Mouse (Mus musculus) small intestine, adult 2 months (tissue): ENCODE measurements at regions not wholly inside any gene's neighbourhood (a gene's known extent, or its start where the extent isn't known, plus 50 kb on each side); places are given as distances from the start of the nearest gene placed in this dataset.

Experiments used
- H3K27ac ChIP-seq: fragments of 200-500 bp; 2 replicates; pipeline ENCODE4 v1.5.1; 2012; ENCODE audit warnings: low read depth, low read length, control low read depth, inconsistent platforms; ENCODE audit not compliant: insufficient read depth
- H3K27me3 ChIP-seq: fragments of 200-500 bp; 2 replicates; pipeline ENCODE4 v1.6.1; 2012; ENCODE audit warnings: mild to moderate bottlenecking, moderate library complexity, low read length, inconsistent platforms; ENCODE audit not compliant: control insufficient read depth, insufficient read depth
- H3K36me3 ChIP-seq: fragments of 200-500 bp; 2 replicates; pipeline ENCODE4 v1.6.1; 2012; ENCODE audit warnings: mild to moderate bottlenecking, low read length, control low read depth, inconsistent platforms; ENCODE audit not compliant: control insufficient read depth, insufficient read depth
- H3K4me1 ChIP-seq: fragments of 200-500 bp; 2 replicates; pipeline ENCODE4 v1.6.1; 2012; ENCODE audit warnings: low read length, inconsistent platforms, mixed read lengths; ENCODE audit not compliant: control insufficient read depth, insufficient read depth, insufficient read length
- H3K4me3 ChIP-seq: fragments of 200-500 bp; 2 replicates; pipeline ENCODE4 v1.5.1; 2012; ENCODE audit warnings: low read depth, mild to moderate bottlenecking, control low read depth, inconsistent platforms, low read length, moderate library complexity
- CTCF ChIP-seq: fragments of 200-500 bp; IDR thresholded peaks from 2 replicates; pipeline ENCODE4 v1.5.1; 2012; ENCODE audit warnings: low read depth, mild to moderate bottlenecking, control low read depth, inconsistent platforms, low read length, moderate library complexity, mixed read lengths; ENCODE audit not compliant: insufficient replicate concordance, insufficient read length; ENCODE audit errors: extremely low read depth
- POLR2A ChIP-seq: fragments of 200-500 bp; IDR thresholded peaks from 2 replicates; pipeline ENCODE4 v1.6.1; 2012; ENCODE audit warnings: low read depth, mild to moderate bottlenecking, control low read depth, inconsistent platforms, low read length, moderate library complexity
- WGBS: fragments of 180-500 bp; shearing (Covaris S2); methylation state at CpG from one replicate; pipeline ENCODE4 v1.1.7; 2018; 5-methylcytosine and 5-hydroxymethylcytosine counted together

DNA sequence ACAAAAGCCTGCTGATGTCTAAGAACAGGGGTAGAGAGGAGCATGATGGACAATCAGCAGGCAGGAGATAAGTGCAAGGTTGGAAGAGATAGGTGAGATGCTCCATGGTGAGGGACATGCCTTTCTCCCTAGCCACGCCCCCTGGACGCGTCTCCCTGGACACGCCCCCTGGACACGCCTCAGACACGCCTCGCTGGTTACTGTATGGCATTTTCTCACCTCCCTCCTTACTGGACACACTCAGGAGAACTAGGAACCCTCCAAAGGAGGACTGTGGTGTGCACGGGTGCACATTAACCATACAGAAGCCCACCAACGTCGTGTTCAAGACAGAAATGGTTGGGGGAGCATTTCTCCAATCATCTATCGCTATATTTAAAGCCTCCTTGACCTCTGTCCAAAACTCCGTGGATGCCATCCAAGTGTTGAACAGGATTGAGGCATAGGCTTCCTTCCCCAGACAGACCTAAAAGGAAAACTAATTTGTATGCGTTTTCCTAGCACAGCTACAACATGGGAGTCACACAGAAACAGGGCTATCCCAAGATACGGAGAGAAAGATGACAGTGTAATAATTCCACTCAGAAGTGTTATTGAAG is 168.4 kb upstream of the Fam19a5 start:
- TF ChIP-seq CTCF (no peak), POLR2A (no peak)

DNA sequence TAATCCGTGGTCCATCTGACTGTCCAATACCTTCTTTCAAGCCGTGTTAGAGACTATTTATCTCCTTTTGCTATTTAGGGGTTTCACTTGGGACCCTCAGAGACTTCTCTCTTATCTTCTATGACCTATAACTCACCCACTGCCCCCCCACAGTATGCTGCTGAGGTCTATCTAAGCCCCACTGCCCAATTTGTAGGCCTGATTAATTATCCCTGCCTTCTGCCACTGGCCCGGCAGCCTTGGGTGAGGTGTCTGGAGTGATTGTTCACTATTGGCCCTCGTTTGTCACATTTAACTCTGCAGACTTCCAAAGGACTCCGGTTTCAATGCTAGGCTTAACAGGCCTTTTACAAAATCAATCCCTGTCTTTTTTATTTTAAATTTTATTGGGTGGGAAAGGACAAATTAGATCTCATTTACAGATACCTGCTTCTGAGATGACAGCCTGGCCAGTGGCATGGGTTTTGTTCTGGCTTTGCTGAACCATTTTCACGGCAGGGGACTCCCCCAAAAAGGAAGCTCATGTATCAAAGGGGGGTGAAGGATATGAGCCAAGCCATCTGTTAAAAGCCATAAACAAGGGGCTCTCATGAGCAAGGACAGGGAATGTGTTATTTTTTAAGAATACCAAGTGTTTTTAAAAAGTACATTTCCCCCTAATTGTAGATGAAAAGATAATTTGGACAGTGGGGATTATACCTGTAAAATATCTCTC is 160.4 kb upstream of the Fam19a5 start:
- WGBS = 64% methylated on average over 6 of the region's 6 CpGs

More for the DNA sequence above, 168.4 kb upstream of the Fam19a5 start:
- Histone ChIP-seq H3K4me3 (no peak overlapping the region), H3K4me1 (no peaks in the 10 kb centered on the region), H3K27ac (no peak overlapping the region), H3K27me3 (no peaks in the 10 kb centered on the region), H3K36me3 (no peaks in the 10 kb centered on the region)
- 72% methylated on average over 14 of the region's 14 CpGs for WGBS

DNA sequence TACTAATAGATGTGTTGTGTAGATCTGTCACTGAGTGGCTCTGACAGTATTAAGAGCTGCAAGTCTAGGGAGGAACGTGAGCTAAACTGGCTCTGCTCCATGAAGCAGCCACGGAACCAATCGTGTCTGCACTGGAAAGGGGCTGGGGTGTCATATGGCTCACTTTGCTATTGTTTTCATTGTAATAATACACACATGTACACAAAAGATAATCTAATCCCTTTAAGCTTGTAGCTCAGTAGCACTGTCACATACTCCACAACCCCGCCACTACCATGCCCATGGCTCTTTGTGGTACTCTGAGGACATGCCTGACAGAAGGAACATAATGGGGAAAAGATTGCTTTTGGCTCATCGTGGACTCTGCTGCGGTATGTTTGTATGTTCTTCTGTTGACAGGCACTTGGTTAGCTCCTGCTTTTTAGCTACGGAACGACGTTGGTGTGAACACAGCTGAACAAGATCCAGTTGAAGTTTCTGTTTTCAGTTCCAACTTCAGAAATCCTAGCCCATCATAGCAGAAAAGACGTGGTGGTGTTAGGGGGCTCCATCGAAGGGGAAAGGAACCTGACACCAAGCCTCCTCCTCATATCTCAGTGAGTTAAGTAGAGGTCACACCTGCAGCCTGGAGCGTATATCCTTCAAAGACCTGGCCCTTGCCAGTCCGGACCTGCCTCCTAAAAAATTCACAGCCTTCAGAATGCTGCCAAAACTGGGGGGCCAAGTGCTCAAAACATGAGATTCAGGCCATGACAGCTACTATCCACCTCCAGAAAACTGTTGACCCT is 159.6 kb upstream of the Fam19a5 start:
- H3K27ac ChIP-seq = no peak overlapping the region
- H3K4me3 ChIP-seq = no peak overlapping the region
- H3K4me1 ChIP-seq = no peaks in the 10 kb centered on the region
- WGBS = 77% methylated on average over 13 of the region's 13 CpGs
- no peak for TF ChIP-seq POLR2A
- TF ChIP-seq CTCF = no peak
- no peaks in the 10 kb centered on the region for H3K27me3 ChIP-seq
- H3K36me3 ChIP-seq = no peaks in the 10 kb centered on the region

More for the DNA sequence above, 160.4 kb upstream of the Fam19a5 start:
- Histone ChIP-seq H3K4me1 (no peaks in the 10 kb centered on the region), H3K27ac (no peak overlapping the region), H3K4me3 (no peak overlapping the region), H3K27me3 (no peaks in the 10 kb centered on the region), H3K36me3 (no peaks in the 10 kb centered on the region)
- TF ChIP-seq CTCF = no peak
- TF ChIP-seq POLR2A = no peak

DNA sequence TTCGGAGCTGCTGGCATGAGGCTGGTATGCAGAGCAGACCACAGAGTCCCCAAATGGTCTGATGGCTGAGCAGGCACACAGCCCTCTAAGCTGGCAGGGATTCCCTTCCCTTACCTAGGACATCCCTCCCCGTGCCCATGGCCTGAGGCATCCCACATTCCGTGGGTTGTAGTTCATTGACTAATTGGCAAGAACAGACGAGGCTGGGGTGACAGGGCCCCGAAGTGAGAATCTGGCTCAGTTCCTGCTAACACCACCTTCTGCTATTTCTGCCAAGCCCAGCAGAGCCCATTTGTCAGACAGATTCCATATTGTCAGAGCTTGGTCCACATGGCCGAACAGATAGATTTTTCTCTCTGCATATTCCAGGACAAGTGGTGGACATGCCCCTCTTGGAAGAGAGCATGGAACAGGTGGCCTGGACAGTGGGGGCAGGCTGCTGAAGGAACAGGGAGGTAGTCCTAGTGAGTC is 157.6 kb upstream of the Fam19a5 start:
- no peak for TF ChIP-seq POLR2A
- no peak for TF ChIP-seq CTCF
- Histone ChIP-seq H3K27ac (no peak overlapping the region), H3K27me3 (no peaks in the 10 kb centered on the region), H3K4me1 (no peaks in the 10 kb centered on the region), H3K4me3 (no peak overlapping the region), H3K36me3 (no peaks in the 10 kb centered on the region)
- WGBS = 84% methylated on average over 6 of the region's 6 CpGs

DNA sequence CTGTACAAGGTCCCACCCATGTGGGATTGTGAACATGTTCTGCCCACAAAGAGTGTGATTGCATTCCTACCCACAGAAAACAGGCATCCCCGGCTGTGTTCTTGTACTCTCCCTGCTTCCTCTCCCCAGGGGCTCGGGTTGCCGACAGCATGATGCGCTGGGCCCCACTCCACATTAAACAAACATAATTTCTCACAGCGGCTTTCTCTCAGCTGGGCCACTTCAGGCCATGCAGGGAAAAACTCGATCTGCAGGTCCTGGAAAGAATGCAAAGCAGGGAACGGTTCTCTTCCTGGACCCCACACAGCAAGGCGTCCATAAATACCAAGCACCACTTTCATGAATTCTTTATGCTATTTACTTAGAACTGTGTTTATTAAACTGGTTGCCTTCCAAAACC is 152.7 kb upstream of the Fam19a5 start:
- WGBS = 16% methylated on average over 8 of the region's 8 CpGs
- Histone ChIP-seq H3K27ac (no peak overlapping the region), H3K36me3 (no peaks in the 10 kb centered on the region)

DNA sequence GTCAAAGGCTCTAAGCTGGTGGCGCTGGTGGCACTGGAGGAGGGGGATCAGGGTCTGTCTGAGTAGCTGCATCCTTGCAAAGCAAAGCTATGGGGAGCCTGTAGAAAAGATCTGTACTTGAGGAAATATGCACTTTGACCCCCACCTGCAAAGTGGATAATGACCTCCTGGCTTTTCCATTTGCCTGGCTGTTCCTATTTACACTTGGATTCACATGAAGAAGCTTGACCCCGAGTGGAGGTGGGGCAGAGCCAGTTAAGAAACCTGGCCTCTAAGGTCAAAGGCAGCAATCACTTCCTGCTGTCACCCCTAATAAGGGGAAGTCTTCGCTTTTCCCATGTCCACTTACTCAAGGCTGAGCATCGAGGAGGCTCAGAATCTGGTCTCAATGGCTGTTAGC is 145.7 kb upstream of the Fam19a5 start:
- H3K4me1 ChIP-seq = no peaks in the 10 kb centered on the region
- H3K4me3 ChIP-seq = no peak overlapping the region
- H3K27ac ChIP-seq = no peak overlapping the region
- H3K36me3 ChIP-seq = no peaks in the 10 kb centered on the region
- no peak for TF ChIP-seq CTCF
- no peak for TF ChIP-seq POLR2A
- no peaks in the 10 kb centered on the region for H3K27me3 ChIP-seq
- 58% methylated on average over 4 of the region's 4 CpGs for WGBS

More for the DNA sequence above, 152.7 kb upstream of the Fam19a5 start:
- no peak overlapping the region for H3K4me3 ChIP-seq
- TF ChIP-seq POLR2A (no peak), CTCF (no peak)
- H3K4me1 ChIP-seq = no peaks in the 10 kb centered on the region
- no peaks in the 10 kb centered on the region for H3K27me3 ChIP-seq

DNA sequence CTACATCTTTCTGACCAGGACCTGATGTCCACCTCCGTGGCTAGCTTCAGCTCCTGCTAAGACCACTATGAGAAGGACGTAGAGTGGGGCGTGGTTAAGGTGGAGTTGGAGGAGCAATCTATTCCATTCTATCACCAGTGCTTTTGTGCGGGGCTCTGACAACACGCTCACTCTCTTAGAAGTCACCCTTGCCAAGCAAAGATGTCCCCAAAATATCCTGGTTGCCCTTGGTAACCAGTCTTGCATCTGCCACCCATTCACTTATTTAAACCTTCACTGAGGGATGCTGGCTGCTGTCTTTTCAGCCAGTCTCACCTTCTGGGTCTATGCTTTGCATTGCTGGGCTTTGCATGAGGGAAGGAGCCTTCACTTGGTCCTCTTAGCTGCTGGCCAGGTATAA is 138.4 kb upstream of the Fam19a5 start:
- no peak for TF ChIP-seq CTCF
- H3K4me3 ChIP-seq = no peak overlapping the region
- 79% methylated on average over 5 of the region's 5 CpGs for WGBS
- no peaks in the 10 kb centered on the region for H3K4me1 ChIP-seq
- no peaks in the 10 kb centered on the region for H3K27me3 ChIP-seq
- no peaks in the 10 kb centered on the region for H3K36me3 ChIP-seq
- no peak overlapping the region for H3K27ac ChIP-seq
